In genomic region chr9:70473400-70473799, GRCm38 (mm10) we compare ENCODE assay signal across 28 mouse cellular contexts. TPM values are rescaled to one million over a fixed set of nuclear protein-coding genes. Genes with fewer than 3 reads are reported as not detected.
DNase-seq lines count a peak whose midpoint lies in the region; ATAC-seq and TF ChIP-seq lines count a peak whose summit lies in the region.
"Had no signal": no experiment of that assay in that cellular context is flagged by ENCODE, and none has a peak within 500 bp of the region (broad histone marks: within the 10 kb centered on the region; RNA-seq: fewer than 3 reads in every experiment).

No protein-coding gene starts in this region.

- peaks cover 4% of the 10 kb centered on the region; the same call in 1 of the 2 replicates for H3K4me1 ChIP-seq in kidney, adult 2 months (ENCODE audit: control insufficient read depth, insufficient read depth, low read length)
- no peaks in the 10 kb centered on the region for H3K4me1 ChIP-seq in liver, adult 2 months (ENCODE audit: control insufficient read depth, insufficient read depth, low read length)
- H3K4me1 ChIP-seq in liver, embryonic 11.5 days (replicated peaks; ENCODE audit: control insufficient read depth, insufficient read depth, low read length) = no peaks in the 10 kb centered on the region
- H3K4me1 ChIP-seq: embryonic facial prominence, embryonic 10.5 days; embryonic facial prominence, embryonic 12.5 days; forebrain, embryonic 10.5 days; forebrain, embryonic 12.5 days had no signal

- no peak for ATAC-seq in liver, embryonic 11.5 days (replicated peaks; ENCODE audit: low FRiP score)
- ATAC-seq in erythroblast, adult 5-6 weeks (replicated peaks; ENCODE audit: low FRiP score, poor library complexity, severe bottlenecking) = no peak
- ATAC-seq: activated CD4-positive, CD25-positive, alpha-beta regulatory T cell, adult 4 months; CD4-positive, CD25-positive, alpha-beta regulatory T cell, adult 4 months; forebrain, embryonic 14.5 days; Patski had no signal

- no peak overlapping the region for H3K9ac ChIP-seq in liver, adult 2 months (ENCODE audit: low read depth, low read length)
- H3K9ac ChIP-seq in liver, embryonic 11.5 days (ENCODE audit: low read depth, low read length) = no peak overlapping the region
- H3K9ac ChIP-seq: embryonic facial prominence, embryonic 12.5 days; forebrain, embryonic 12.5 days had no signal

- WGBS in kidney, adult 2 months = 88% methylated on average over 1 of the region's 1 CpGs
- 100% methylated on average over 1 of the region's 1 CpGs for WGBS in liver, adult 2 months
- whole genome bisulfite sequencing in liver, embryonic 11.5 days = 92% methylated on average over 1 of the region's 1 CpGs

- intact Hi-C loops in heart, postnatal 10 days (cut with DNase I) = no loop called here

- peaks cover 2% of the 10 kb centered on the region; the same call in 1 of the 2 replicates for H3K36me3 ChIP-seq in kidney, adult 2 months (ENCODE audit: control insufficient read depth, insufficient read depth, low read length)
- peaks cover 31% of the 10 kb centered on the region for H3K36me3 ChIP-seq in liver, adult 2 months (ENCODE audit: control insufficient read depth, insufficient read depth, low read length)
- peaks cover 15% of the 10 kb centered on the region for H3K36me3 ChIP-seq in liver, embryonic 11.5 days (ENCODE audit: control insufficient read depth, insufficient read depth, low read length)

- no peak overlapping the region for H3K4me3 ChIP-seq in kidney, adult 2 months (ENCODE audit: insufficient read depth, low read depth, low read length)
- no peak overlapping the region for H3K4me3 ChIP-seq in liver, adult 2 months (ENCODE audit: insufficient read depth, low read depth, low read length)
- no peak overlapping the region for H3K4me3 ChIP-seq in liver, embryonic 11.5 days (ENCODE audit: low read depth, low read length)
- H3K4me3 ChIP-seq: embryonic facial prominence, embryonic 10.5 days; embryonic facial prominence, embryonic 12.5 days; erythroblast, embryonic 14.5 days; forebrain, embryonic 10.5 days; forebrain, embryonic 12.5 days had no signal

- H3K4me2 ChIP-seq in liver, embryonic 11.5 days = no peak overlapping the region
- H3K4me2 ChIP-seq: embryonic facial prominence, embryonic 12.5 days; forebrain, embryonic 12.5 days had no signal

- no peaks in the 10 kb centered on the region for H3K9me3 ChIP-seq in liver, embryonic 11.5 days (ENCODE audit: control insufficient read depth, low read length)
- H3K9me3 ChIP-seq: embryonic facial prominence, embryonic 10.5 days; embryonic facial prominence, embryonic 12.5 days; forebrain, embryonic 10.5 days; forebrain, embryonic 12.5 days; G1E had no signal

- H3K79me2 ChIP-seq in liver, adult 2 months (ENCODE audit: control insufficient read depth, insufficient read depth, low read length) = peaks cover 4% of the 10 kb centered on the region; the same call in 1 of the 2 replicates

- peak; percentile 39 for DNase-seq in heart, adult 11 months
- DNase-seq in heart, postnatal 10 days = no peak
- peak; percentile 19 for DNase-seq in kidney, adult 2 months
- no peak for DNase-seq in kidney, postnatal 36 days
- DNase-seq in liver, adult 2 months (ENCODE audit: extremely low read depth, low read depth, low spot score) = peak; percentile 29
- no peak for DNase-seq in liver, embryonic 11.5 days (ENCODE audit: low spot score)
- peak; percentile 12 for DNase-seq in yolk sac, embryonic 10.5 days (ENCODE audit: low spot score)
- DNase-seq: adrenal gland, adult 8-10 months; adrenal gland, postnatal 14 days; adrenal gland, postnatal 36 days; B cell, adult 2 months; cerebellum, adult 11-12 months; cerebellum, adult 2 months; cerebellum, adult 9-10 months; cerebellum, postnatal 10 days; cerebellum, postnatal 25 days had no signal

- no peak overlapping the region for H3K27ac ChIP-seq in kidney, adult 2 months (ENCODE audit: insufficient read depth, low read depth, low read length)
- no peak overlapping the region; the same call in 1 of the 2 replicates for H3K27ac ChIP-seq in liver, adult 2 months (replicated peaks; ENCODE audit: insufficient read depth, low read depth, low read length)
- no peak overlapping the region for H3K27ac ChIP-seq in liver, embryonic 11.5 days (ENCODE audit: low read depth, low read length)
- H3K27ac ChIP-seq: embryonic facial prominence, embryonic 10.5 days; embryonic facial prominence, embryonic 12.5 days; forebrain, embryonic 10.5 days; forebrain, embryonic 12.5 days had no signal

- no peak for TF ChIP-seq POLR2A in kidney, adult 2 months (IDR thresholded peaks at IDR 0.05; ENCODE audit: low read depth, low read length)
- TF ChIP-seq POLR2A in liver, adult 2 months (IDR thresholded peaks at IDR 0.05; ENCODE audit: extremely low read depth, insufficient read depth, low read length) = no peak

- no peaks in the 10 kb centered on the region for H3K27me3 ChIP-seq in kidney, adult 2 months (replicated peaks; ENCODE audit: control insufficient read depth, insufficient read depth, low read length)
- no peaks in the 10 kb centered on the region for H3K27me3 ChIP-seq in liver, adult 2 months (ENCODE audit: control insufficient read depth, insufficient read depth, low read length)
- H3K27me3 ChIP-seq in liver, embryonic 11.5 days (replicated peaks; ENCODE audit: control insufficient read depth, insufficient read depth, low read length) = no peaks in the 10 kb centered on the region
- H3K27me3 ChIP-seq: CH12.LX; embryonic facial prominence, embryonic 12.5 days; forebrain, embryonic 12.5 days; Patski had no signal

- TF ChIP-seq CTCF in kidney, adult 2 months (conservative IDR thresholded peaks at IDR 0.05; ENCODE audit: insufficient read depth, insufficient read length, low read depth, low read length) = no peak
- TF ChIP-seq CTCF in liver, adult 2 months (IDR thresholded peaks at IDR 0.05; ENCODE audit: low read depth, low read length) = no peak

RNA-seq across cellular contexts. Expression of gene Rnf111, which starts 30.1 kb away (rescaled TPM):
- total RNA-seq in heart, postnatal 10 days (2021) = 10 to 100 TPM; 29.8 to 33.2 TPM
- 29.4 and 30.6 TPM in 2 replicates for polyA plus RNA-seq in kidney, adult 2 months (2012; rRNA removed)
- total RNA-seq in liver, adult 2 months (2014; rRNA removed) = 18.4 and 21.1 TPM in 2 replicates
- polyA plus RNA-seq in liver, adult 2 months (2012; rRNA removed) = 16.8 and 23.5 TPM in 2 replicates
- 22.9 and 23.3 TPM in 2 replicates for polyA plus RNA-seq in liver, embryonic 11.5 days (2014; fragmentation: Nextera tagmentation; extraction: Ambion mirVana)
- 18.6 and 28.8 TPM in 2 replicates for total RNA-seq in erythroblast, adult 5-6 weeks (2015; ENCODE audit: low replicate concordance)
- 17.6 and 22.8 TPM in 2 replicates for total RNA-seq in erythroblast, adult 5-6 weeks (2017; ENCODE audit: low replicate concordance)

RNA-seq across cellular contexts. Expression of gene Ccnb2, which starts 52.1 kb away (rescaled TPM):
- total RNA-seq in heart, postnatal 10 days (2021) = 10 to 100 TPM; 22.0 to 22.2 TPM
- 1.2 and 1.5 TPM in 2 replicates for polyA plus RNA-seq in kidney, adult 2 months (2012; rRNA removed)
- total RNA-seq in liver, adult 2 months (2014; rRNA removed) = 0.37 and 2.0 TPM in 2 replicates
- polyA plus RNA-seq in liver, adult 2 months (2012; rRNA removed) = 0.17 and 0.29 TPM in 2 replicates
- polyA plus RNA-seq in liver, embryonic 11.5 days (2014; fragmentation: Nextera tagmentation; extraction: Ambion mirVana) = 230 and 249 TPM in 2 replicates
- 70.7 and 76.9 TPM in 2 replicates for total RNA-seq in erythroblast, adult 5-6 weeks (2015; ENCODE audit: low replicate concordance)
- total RNA-seq in erythroblast, adult 5-6 weeks (2017; ENCODE audit: low replicate concordance) = 88.6 and 93.3 TPM in 2 replicates

Comparison
In these comparisons a context has a peak if more than half of its experiments do, and no peak if none do; other contexts are left out.
1. DNase-seq: peak in heart, adult 11 months (single experiment), kidney, adult 2 months (single experiment), liver, adult 2 months (single experiment) and yolk sac, embryonic 10.5 days (single experiment); none in heart, postnatal 10 days (0 of 2), kidney, postnatal 36 days (0 of 2) and liver, embryonic 11.5 days (single experiment).